Mouse (Mus musculus): ENCODE data around the gene AC140267.1. TPM values are rescaled to one million over a fixed set of nuclear protein-coding genes. Genes with fewer than 3 reads are reported as not detected.

AC140267.1 gene
- polyA plus RNA-seq, 1 experiment from 2014 or later = not detected

DNA sequence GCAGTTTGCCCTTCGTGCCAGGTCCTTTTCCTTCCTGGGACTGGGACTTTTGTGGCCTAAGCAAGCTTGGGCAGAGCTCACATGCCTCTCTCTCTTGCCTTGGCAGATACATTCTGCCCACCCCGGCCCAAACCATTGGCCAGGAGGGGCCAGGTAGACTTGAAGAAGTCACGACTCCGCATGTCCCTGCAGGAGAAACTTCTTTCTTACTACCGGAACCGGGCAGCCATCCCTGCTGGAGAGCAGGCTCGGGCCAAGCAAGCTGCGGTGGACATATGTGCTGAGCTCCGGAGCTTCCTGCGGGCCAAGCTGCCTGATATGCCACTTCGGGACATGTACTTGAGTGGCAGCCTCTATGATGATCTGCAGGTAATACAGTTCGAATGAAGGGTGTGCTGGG is 12.5 kb downstream of the AC140267.1 start:
- no peaks in the 10 kb centered on the region for H3K4me1 ChIP-seq (replicated peaks; ENCODE audit: control insufficient read depth, insufficient read depth, low read length)
- no peak overlapping the region for H3K4me2 ChIP-seq (ENCODE audit: low read depth, low read length, severe bottlenecking)
- H3K27me3 ChIP-seq (ENCODE audit: control insufficient read depth, insufficient read depth, low read length) = no peaks in the 10 kb centered on the region
- no peak overlapping the region for H3K4me3 ChIP-seq (ENCODE audit: low read depth, low read length)
- DNase-seq (ENCODE audit: low spot score) (no peak), ATAC-seq (replicated peaks; ENCODE audit: low FRiP score) (no peak)
- H3K9me3 ChIP-seq (ENCODE audit: control insufficient read depth, low read length) = no peaks in the 10 kb centered on the region
- no peak overlapping the region for H3K27ac ChIP-seq (ENCODE audit: low read depth, low read length)
- H3K36me3 ChIP-seq (ENCODE audit: control insufficient read depth, insufficient read depth, low read length) = peaks cover 13% of the 10 kb centered on the region
- WGBS = 95% methylated on average over 12 of the region's 12 CpGs
- H3K9ac ChIP-seq (ENCODE audit: low read length) = no peak overlapping the region

DNA sequence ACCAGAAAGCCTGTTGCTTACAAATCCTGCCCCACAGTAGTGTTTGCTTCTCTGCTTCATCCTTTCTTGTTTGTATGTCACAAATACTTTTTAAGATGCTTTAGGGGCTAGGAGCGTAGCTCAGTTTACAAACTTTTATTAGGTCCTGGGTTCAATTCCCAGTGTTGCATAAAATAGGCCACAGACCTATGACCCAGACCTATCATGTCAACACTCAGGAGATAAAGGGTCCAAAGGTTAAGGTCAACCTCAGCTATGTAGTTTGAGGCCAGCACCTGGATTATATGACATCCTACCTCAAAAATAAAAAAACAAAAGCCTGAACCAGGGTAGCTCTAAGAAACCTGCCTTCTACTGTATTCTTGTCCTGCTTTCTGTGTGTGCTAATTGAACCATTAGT is 13.0 kb downstream of the AC140267.1 start:
- Histone ChIP-seq H3K4me1 (replicated peaks; ENCODE audit: control insufficient read depth, insufficient read depth, low read length) (no peaks in the 10 kb centered on the region), H3K4me2 (ENCODE audit: low read depth, low read length, severe bottlenecking) (no peak overlapping the region), H3K9me3 (ENCODE audit: control insufficient read depth, low read length) (no peaks in the 10 kb centered on the region), H3K36me3 (ENCODE audit: control insufficient read depth, insufficient read depth, low read length) (peaks cover 9% of the 10 kb centered on the region), H3K27me3 (ENCODE audit: control insufficient read depth, insufficient read depth, low read length) (no peaks in the 10 kb centered on the region), H3K4me3 (ENCODE audit: low read depth, low read length) (no peak overlapping the region), H3K27ac (ENCODE audit: low read depth, low read length) (no peak overlapping the region), H3K9ac (ENCODE audit: low read length) (no peak overlapping the region)
- WGBS = 97% methylated on average over 1 of the region's 1 CpGs
- no peak for DNase-seq (ENCODE audit: low spot score)
- no peak for ATAC-seq (replicated peaks; ENCODE audit: low FRiP score)

DNA sequence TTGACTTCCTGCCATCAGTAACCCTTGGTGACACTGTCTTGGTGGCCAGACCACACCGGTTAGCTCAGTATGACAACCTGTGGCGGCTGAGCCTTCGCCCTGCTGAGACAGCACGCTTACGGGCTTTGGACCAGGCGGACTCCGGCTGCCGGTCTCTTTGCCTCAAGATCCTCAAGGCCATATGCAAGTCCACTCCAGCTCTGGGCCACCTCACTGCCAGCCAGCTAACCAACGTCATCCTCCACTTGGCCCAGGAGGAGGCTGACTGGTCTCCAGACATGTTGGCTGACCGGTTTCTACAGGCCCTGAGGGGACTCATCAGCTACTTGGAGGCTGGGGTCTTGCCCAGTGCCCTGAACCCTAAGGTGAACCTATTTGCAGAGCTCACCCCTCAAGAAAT is 14.0 kb downstream of the AC140267.1 start:
- H3K27ac ChIP-seq (ENCODE audit: low read depth, low read length) = no peak overlapping the region
- no peaks in the 10 kb centered on the region for H3K9me3 ChIP-seq (ENCODE audit: control insufficient read depth, low read length)
- peaks cover 5% of the 10 kb centered on the region; the same call in 1 of the 2 replicates for H3K4me1 ChIP-seq (replicated peaks; ENCODE audit: control insufficient read depth, insufficient read depth, low read length)
- no peak overlapping the region for H3K4me2 ChIP-seq (ENCODE audit: low read depth, low read length, severe bottlenecking)
- H3K4me3 ChIP-seq (ENCODE audit: low read depth, low read length) = no peak overlapping the region
- ATAC-seq (replicated peaks; ENCODE audit: low FRiP score) = no peak
- no peaks in the 10 kb centered on the region for H3K27me3 ChIP-seq (ENCODE audit: control insufficient read depth, insufficient read depth, low read length)
- no peak overlapping the region for H3K9ac ChIP-seq (ENCODE audit: low read length)
- peaks cover 9% of the 10 kb centered on the region for H3K36me3 ChIP-seq (ENCODE audit: control insufficient read depth, insufficient read depth, low read length)
- 95% methylated on average over 10 of the region's 10 CpGs for WGBS
- no peak for DNase-seq (ENCODE audit: low spot score)

DNA sequence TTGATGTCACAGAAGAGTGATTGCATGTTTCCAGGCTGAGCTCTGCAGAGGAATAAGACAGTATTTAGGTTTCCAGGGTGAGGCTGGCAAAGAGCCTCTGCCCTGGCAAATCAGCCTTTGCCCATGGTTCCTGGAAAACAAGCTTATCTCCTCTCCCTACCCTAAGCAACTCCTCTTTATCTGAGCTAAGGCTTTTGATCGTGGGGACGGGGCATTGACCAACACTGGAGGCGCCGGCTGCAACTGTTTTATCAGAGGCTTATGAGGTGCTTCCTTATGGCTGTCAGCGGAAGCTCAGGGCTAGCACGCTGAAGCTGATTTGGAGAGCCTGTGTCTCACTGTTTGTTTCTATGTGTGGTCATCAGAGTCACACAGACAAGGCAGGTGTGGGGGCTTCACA is 15.0 kb downstream of the AC140267.1 start:
- Histone ChIP-seq H3K27ac (ENCODE audit: low read depth, low read length) (no peak overlapping the region), H3K4me2 (ENCODE audit: low read depth, low read length, severe bottlenecking) (no peak overlapping the region), H3K36me3 (ENCODE audit: control insufficient read depth, insufficient read depth, low read length) (peaks cover 9% of the 10 kb centered on the region), H3K4me3 (ENCODE audit: low read depth, low read length) (no peak overlapping the region), H3K27me3 (ENCODE audit: control insufficient read depth, insufficient read depth, low read length) (no peaks in the 10 kb centered on the region), H3K4me1 (replicated peaks; ENCODE audit: control insufficient read depth, insufficient read depth, low read length) (peaks cover 5% of the 10 kb centered on the region; the same call in 1 of the 2 replicates), H3K9ac (ENCODE audit: low read length) (no peak overlapping the region), H3K9me3 (ENCODE audit: control insufficient read depth, low read length) (no peaks in the 10 kb centered on the region)
- DNase-seq (ENCODE audit: low spot score) (no peak), ATAC-seq (replicated peaks; ENCODE audit: low FRiP score) (no peak)
- WGBS = 94% methylated on average over 6 of the region's 6 CpGs

DNA sequence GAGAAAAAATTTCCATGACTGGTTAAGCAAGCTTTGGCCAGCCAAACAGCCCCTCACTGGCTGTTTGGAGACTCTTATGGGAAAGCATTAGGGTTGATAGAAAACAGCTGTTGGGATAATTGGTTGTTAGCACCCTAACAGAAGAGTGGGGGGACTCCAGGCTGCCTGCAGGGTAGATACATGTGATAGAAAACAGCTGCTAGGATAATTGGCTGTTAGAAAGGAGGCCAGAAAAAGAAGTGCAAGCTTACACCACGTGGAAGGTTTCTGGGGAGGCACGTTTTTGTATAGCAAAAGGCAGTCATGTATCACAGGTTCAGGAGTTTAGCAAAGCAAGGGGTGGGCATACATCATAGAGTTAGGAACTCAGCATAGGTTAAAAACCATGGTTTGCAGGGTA is 17.9 kb downstream of the AC140267.1 start:
- no peaks in the 10 kb centered on the region for H3K27me3 ChIP-seq (ENCODE audit: control insufficient read depth, insufficient read depth, low read length)
- H3K27ac ChIP-seq (ENCODE audit: low read depth, low read length) = no peak overlapping the region
- H3K9me3 ChIP-seq (ENCODE audit: control insufficient read depth, low read length) = no peaks in the 10 kb centered on the region
- no peak overlapping the region for H3K4me2 ChIP-seq (ENCODE audit: low read depth, low read length, severe bottlenecking)
- ATAC-seq (replicated peaks; ENCODE audit: low FRiP score) (no peak), DNase-seq (ENCODE audit: low spot score) (no peak)
- 36% methylated on average over 2 of the region's 2 CpGs for WGBS
- H3K36me3 ChIP-seq (ENCODE audit: control insufficient read depth, insufficient read depth, low read length) = peaks cover 17% of the 10 kb centered on the region
- no peak overlapping the region for H3K4me3 ChIP-seq (ENCODE audit: low read depth, low read length)
- peaks cover 11% of the 10 kb centered on the region for H3K4me1 ChIP-seq (replicated peaks; ENCODE audit: control insufficient read depth, insufficient read depth, low read length)
- H3K9ac ChIP-seq (ENCODE audit: low read length) = no peak overlapping the region

DNA sequence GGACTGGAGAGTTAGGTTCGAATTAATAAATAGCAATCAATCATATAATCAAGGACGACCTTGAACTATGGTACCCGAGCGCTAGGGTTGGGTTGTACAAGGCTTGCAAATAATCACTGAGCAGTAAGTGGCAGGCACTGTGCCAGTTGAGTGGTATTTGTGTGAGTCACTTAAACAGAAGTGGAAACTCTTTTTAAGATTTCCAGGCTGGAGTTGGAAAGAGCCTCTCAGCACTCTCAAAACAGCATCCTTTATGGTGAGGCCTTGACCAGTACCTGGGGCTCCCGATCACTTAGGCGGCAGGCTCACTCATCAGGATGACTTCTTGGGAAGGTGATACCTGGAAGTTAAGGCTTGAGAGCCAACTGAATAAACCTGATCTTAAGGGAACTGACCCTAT is 18.6 kb downstream of the AC140267.1 start:
- peak overlapping the region; percentile 84 for H3K27ac ChIP-seq (ENCODE audit: low read depth, low read length)
- no peaks in the 10 kb centered on the region for H3K27me3 ChIP-seq (ENCODE audit: control insufficient read depth, insufficient read depth, low read length)
- 51% methylated on average over 6 of the region's 6 CpGs for WGBS
- H3K9me3 ChIP-seq (ENCODE audit: control insufficient read depth, low read length) = no peaks in the 10 kb centered on the region
- H3K4me2 ChIP-seq (ENCODE audit: low read depth, low read length, severe bottlenecking) = peak overlapping the region; percentile 71
- H3K4me1 ChIP-seq (replicated peaks; ENCODE audit: control insufficient read depth, insufficient read depth, low read length) = peaks cover 11% of the 10 kb centered on the region
- peak overlapping the region; percentile 69 for H3K9ac ChIP-seq (ENCODE audit: low read length)
- DNase-seq (ENCODE audit: low spot score) (no peak), ATAC-seq (replicated peaks; ENCODE audit: low FRiP score) (no peak)
- peak overlapping the region; percentile 99 for H3K4me3 ChIP-seq (ENCODE audit: low read depth, low read length)
- peaks cover 17% of the 10 kb centered on the region for H3K36me3 ChIP-seq (ENCODE audit: control insufficient read depth, insufficient read depth, low read length)

DNA sequence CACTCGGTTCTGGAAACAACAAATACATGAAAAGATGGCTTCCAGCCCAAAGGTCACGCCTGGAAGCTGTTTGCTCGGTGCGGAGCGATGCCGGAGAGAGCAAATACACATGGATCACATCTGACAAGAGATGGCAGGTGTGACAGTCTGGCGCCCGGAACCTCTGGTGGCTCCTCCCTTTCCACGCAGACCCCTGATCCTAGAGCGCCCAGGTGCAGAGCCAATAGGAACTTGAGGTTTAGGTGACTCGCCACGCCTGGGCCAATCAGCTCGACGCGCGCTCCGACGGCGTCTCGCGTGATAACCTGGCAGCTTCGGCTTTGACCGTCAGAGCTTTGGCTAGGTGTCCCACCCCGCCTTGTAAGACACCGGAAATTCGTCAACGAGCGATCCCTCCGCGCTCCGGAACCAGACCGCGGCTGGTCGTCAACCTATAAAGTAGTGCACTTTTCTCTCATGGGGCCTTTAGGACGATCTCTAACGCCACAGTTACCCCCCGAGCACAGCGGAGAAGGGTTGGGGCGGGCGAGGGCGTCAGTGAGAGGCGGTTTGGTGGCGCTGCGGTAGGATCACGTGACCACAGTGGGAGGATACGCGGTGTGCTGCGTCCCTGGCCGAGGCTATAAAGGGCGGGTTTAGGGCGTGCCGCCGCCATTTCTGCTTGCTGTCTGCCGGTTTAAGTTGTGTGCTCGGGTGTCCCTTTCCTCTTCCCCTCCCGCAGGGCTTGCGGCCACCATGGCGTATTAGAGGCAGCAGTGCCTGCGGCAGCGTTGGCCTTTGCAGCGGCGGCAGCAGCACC is 19.4 kb downstream of the AC140267.1 start, which contains the start of gene Atf4:
Gene Atf4, plus strand, starts transcription at position 338 of the 799 bp plus-strand sequence.
- Histone ChIP-seq H3K27ac (ENCODE audit: low read depth, low read length) (peak within 1 kb of the TSS; percentile 93), H3K27me3 (ENCODE audit: control insufficient read depth, insufficient read depth, low read length) (no peaks in the 10 kb centered on the region), H3K9me3 (ENCODE audit: control insufficient read depth, low read length) (no peaks in the 10 kb centered on the region), H3K4me3 (ENCODE audit: low read depth, low read length) (peak within 1 kb of the TSS; percentile 99), H3K36me3 (ENCODE audit: control insufficient read depth, insufficient read depth, low read length) (peaks cover 13% of the 10 kb centered on the region; the same call in 1 of the 2 replicates), H3K4me2 (ENCODE audit: low read depth, low read length, severe bottlenecking) (peak within 1 kb of the TSS; percentile 97), H3K4me1 (replicated peaks; ENCODE audit: control insufficient read depth, insufficient read depth, low read length) (peaks cover 14% of the 10 kb centered on the region), H3K9ac (ENCODE audit: low read length) (peak within 1 kb of the TSS; percentile 99)
- ATAC-seq (replicated peaks; ENCODE audit: low FRiP score) (peak; percentile 96), DNase-seq (ENCODE audit: low spot score) (peak; percentile 98)
- WGBS = under 1% methylated on average over 58 of the region's 62 CpGs

DNA sequence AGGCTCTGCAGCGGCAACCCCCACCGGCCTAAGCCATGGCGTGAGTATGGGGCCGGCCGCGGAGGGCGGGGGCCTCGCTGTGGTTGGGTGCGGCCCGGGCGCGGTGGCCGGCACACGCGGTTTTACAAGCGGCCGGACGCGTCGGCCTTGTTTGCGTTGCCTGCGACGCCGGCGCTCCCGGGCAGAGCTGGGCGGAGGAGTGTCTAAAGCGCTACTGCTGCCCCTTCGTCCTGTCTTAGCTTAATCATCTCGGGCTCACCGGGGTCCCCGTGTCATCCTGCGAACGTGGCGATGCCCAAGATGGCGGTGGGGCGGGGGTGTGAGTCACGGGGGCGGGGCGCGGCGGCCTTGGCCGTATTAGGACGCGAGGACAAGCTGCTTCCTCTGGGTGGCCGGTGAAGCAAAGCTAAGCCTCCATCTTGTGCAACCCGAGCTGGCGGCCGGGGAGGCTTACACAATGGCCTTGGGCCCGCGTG is 20.0 kb downstream of the AC140267.1 start:
- peak overlapping the region; percentile 93 for H3K27ac ChIP-seq (ENCODE audit: low read depth, low read length)
- H3K4me3 ChIP-seq (ENCODE audit: low read depth, low read length) = peak overlapping the region; percentile 99
- DNase-seq (ENCODE audit: low spot score) (peak; percentile 93), ATAC-seq (replicated peaks; ENCODE audit: low FRiP score) (peak; percentile 52)
- WGBS = under 1% methylated on average over 41 of the region's 51 CpGs
- H3K9me3 ChIP-seq (ENCODE audit: control insufficient read depth, low read length) = no peaks in the 10 kb centered on the region
- H3K27me3 ChIP-seq (ENCODE audit: control insufficient read depth, insufficient read depth, low read length) = no peaks in the 10 kb centered on the region
- H3K9ac ChIP-seq (ENCODE audit: low read length) = peak overlapping the region; percentile 99
- peaks cover 13% of the 10 kb centered on the region; the same call in 1 of the 2 replicates for H3K36me3 ChIP-seq (ENCODE audit: control insufficient read depth, insufficient read depth, low read length)
- peak overlapping the region; percentile 97 for H3K4me2 ChIP-seq (ENCODE audit: low read depth, low read length, severe bottlenecking)
- H3K4me1 ChIP-seq (replicated peaks; ENCODE audit: control insufficient read depth, insufficient read depth, low read length) = peaks cover 14% of the 10 kb centered on the region

All from forebrain, embryonic 11.5 days (tissue).